Mouse (Mus musculus) liver, embryonic 14.5 days (tissue): ENCODE results near the gene Olfr1170.

Experiments
- CTCF ChIP-seq: IDR thresholded peaks from 2 replicates; pipeline ENCODE4 v1.5.1; 2016; ENCODE audit warnings: antibody characterized with exemption, low read depth, control low read depth
- EP300 ChIP-seq: IDR thresholded peaks from 2 replicates; pipeline ENCODE4 v1.6.1; 2016; ENCODE audit warnings: antibody characterized with exemption, low read depth

- TF ChIP-seq CTCF (no peak), EP300 (no peak)
These were observed 46.6 kb downstream of the Olfr1170 start, which contains the start of gene Olfr1168 for GRCm38 (mm10) chr2:88181580-88181979.
